Mouse (Mus musculus) testis, adult 2 months (tissue): ENCODE results near the gene Klf7.

Experiments used
- CTCF ChIP-seq: fragments of 200-500 bp; IDR thresholded peaks from 2 replicates; pipeline ENCODE4 v1.5.1; 2012; ENCODE audit warnings: low read depth, mild to moderate bottlenecking, inconsistent platforms, low read length, moderate library complexity; ENCODE audit not compliant: control insufficient read depth, insufficient read depth, insufficient replicate concordance
- POLR2A ChIP-seq: fragments of 200-500 bp; IDR thresholded peaks from 2 replicates; pipeline ENCODE4 v1.6.1; 2012; ENCODE audit warnings: low read depth, mild to moderate bottlenecking, inconsistent platforms, low read length, moderate library complexity; ENCODE audit not compliant: control insufficient read depth

DNA sequence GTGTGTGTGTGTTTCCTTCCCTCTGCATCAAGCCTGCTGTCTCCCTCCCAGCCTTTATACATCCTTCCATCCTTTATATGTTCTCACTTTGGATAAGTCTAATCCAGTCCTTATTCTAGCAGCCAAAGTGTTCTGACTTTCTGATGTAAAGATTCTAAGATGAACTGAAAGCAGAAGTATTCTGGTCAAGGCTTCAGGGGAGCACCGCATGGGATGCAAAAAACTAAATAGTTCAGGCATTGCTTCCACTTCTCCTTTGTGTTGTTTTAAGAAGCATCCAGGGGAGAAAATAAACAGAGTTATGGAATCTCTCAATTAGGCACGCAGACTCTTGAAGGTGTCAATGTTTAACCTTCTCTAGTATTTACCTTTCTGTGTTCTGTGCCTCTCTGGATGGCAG lies 141.3 kb downstream of the Klf7 start:
- TF ChIP-seq CTCF (no peak), POLR2A (no peak)
